Mouse (Mus musculus): ENCODE results near the gene Adamts16. TPM values are rescaled to one million over a fixed set of nuclear protein-coding genes. Genes with fewer than 3 reads are reported as not detected.

The Adamts16 gene
- polyA plus RNA-seq, 1 experiment from 2014 or later = 0.94 TPM

DNA sequence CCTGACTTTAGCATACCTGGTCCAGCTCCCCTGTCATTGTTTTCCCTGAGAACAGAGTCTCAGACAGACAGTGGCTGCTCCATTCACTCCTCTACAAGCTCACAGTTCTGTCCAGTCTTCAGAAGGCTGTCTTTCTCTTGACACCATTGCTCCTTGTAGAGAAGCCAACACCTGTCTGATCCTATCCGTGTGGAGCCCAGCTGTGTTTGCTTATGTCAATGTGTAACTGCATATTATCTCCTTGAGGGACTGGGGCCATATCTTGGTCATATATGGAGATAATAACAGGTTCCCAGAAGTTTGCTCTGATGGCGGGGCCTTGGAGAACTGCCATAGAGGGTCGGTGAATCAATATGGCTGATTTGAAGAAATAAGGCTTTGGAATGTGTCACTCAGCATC is 115.4 kb downstream of the Adamts16 start:
- Histone ChIP-seq H3K27ac (replicated peaks) (no peak overlapping the region), H3K9me3 (no peaks in the 10 kb centered on the region), H3K4me3 (no peak overlapping the region), H3K4me1 (no peaks in the 10 kb centered on the region), H3K27me3 (no peaks in the 10 kb centered on the region), H3K4me2 (replicated peaks) (no peak overlapping the region), H3K36me3 (no peaks in the 10 kb centered on the region), H3K9ac (replicated peaks) (no peak overlapping the region)
- ATAC-seq (ENCODE audit: low FRiP score, low read depth) = no peak
- WGBS = 94% methylated on average over 3 of the region's 3 CpGs

DNA sequence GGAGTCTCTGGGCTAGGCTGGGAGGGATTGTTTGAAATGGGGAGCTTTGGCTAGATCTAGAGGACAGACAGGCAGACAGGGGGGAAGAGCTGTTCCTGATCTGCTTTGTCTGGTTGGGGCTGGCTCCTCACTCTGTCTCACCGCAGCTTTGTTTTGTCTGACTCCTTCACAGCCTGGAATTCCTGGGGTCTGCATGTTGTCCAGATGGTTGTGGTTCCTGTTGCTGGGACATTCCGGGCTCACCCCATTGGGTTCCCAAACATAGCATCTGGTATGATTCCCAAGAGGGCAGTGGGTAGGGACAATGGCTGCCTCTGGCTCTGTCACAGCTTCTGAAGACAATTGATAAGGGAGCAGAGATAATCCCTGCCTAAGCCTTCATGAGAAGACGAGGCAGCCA is 117.0 kb downstream of the Adamts16 start:
- Histone ChIP-seq H3K9ac (replicated peaks) (no peak overlapping the region), H3K4me2 (replicated peaks) (no peak overlapping the region), H3K4me3 (no peak overlapping the region), H3K9me3 (no peaks in the 10 kb centered on the region), H3K27ac (replicated peaks) (no peak overlapping the region), H3K4me1 (no peaks in the 10 kb centered on the region), H3K36me3 (no peaks in the 10 kb centered on the region), H3K27me3 (no peaks in the 10 kb centered on the region)
- ATAC-seq (ENCODE audit: low FRiP score, low read depth) = no peak
- 47% methylated on average over 3 of the region's 3 CpGs for WGBS

- no peaks in the 10 kb centered on the region for H3K9me3 ChIP-seq
- H3K27ac ChIP-seq (replicated peaks) = no peak overlapping the region
- no peaks in the 10 kb centered on the region for H3K4me1 ChIP-seq
- no peak overlapping the region for H3K4me2 ChIP-seq (replicated peaks)
- no peak for ATAC-seq (ENCODE audit: low FRiP score, low read depth)
- WGBS = 76% methylated on average over 2 of the region's 2 CpGs
- H3K9ac ChIP-seq (replicated peaks) = no peak overlapping the region
- H3K36me3 ChIP-seq = no peaks in the 10 kb centered on the region
- H3K4me3 ChIP-seq = no peak overlapping the region
- no peaks in the 10 kb centered on the region for H3K27me3 ChIP-seq
These were observed 117.4 kb downstream of the Adamts16 start for GRCm38 (mm10) chr13:70724108-70724622.

GRCm38 (mm10) chr13:70719994-70720393 is 121.6 kb downstream of the Adamts16 start:
- no peak overlapping the region for H3K9ac ChIP-seq (replicated peaks)
- H3K9me3 ChIP-seq = no peaks in the 10 kb centered on the region
- H3K27me3 ChIP-seq = no peaks in the 10 kb centered on the region
- 87% methylated on average over 1 of the region's 1 CpGs for WGBS
- H3K4me1 ChIP-seq = no peaks in the 10 kb centered on the region
- no peak for ATAC-seq (ENCODE audit: low FRiP score, low read depth)
- no peak overlapping the region for H3K27ac ChIP-seq (replicated peaks)
- no peak overlapping the region for H3K4me2 ChIP-seq (replicated peaks)
- no peak overlapping the region for H3K4me3 ChIP-seq
- H3K36me3 ChIP-seq = no peaks in the 10 kb centered on the region

DNA sequence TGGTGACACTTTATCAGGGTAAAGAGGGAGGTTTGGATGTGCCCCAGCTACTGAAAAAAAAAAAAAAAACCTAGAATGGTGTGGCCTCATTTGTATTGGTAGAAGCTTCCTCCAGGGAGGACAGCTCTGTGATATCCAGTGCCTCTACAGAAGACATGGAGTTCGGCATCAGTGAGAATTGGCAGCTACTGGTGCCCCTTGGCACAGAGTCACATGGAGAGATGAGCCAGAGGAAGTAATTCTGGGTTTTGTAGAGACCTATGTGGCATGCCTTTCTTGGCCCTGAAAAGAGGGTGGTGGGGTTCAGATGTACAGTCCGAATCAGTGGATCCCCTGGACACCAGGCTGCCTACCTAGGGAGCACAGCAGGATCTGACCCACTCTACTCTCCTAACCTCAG is 122.8 kb downstream of the Adamts16 start:
- no peak overlapping the region for H3K4me2 ChIP-seq (replicated peaks)
- no peak for ATAC-seq (ENCODE audit: low FRiP score, low read depth)
- no peak overlapping the region for H3K9ac ChIP-seq (replicated peaks)
- H3K27ac ChIP-seq (replicated peaks) = no peak overlapping the region
- H3K4me1 ChIP-seq = peaks cover 4% of the 10 kb centered on the region; the same call in 1 of the 2 replicates
- H3K27me3 ChIP-seq = no peaks in the 10 kb centered on the region
- no peaks in the 10 kb centered on the region for H3K9me3 ChIP-seq
- H3K36me3 ChIP-seq = no peaks in the 10 kb centered on the region
- WGBS = 84% methylated on average over 2 of the region's 2 CpGs
- H3K4me3 ChIP-seq = no peak overlapping the region

DNA sequence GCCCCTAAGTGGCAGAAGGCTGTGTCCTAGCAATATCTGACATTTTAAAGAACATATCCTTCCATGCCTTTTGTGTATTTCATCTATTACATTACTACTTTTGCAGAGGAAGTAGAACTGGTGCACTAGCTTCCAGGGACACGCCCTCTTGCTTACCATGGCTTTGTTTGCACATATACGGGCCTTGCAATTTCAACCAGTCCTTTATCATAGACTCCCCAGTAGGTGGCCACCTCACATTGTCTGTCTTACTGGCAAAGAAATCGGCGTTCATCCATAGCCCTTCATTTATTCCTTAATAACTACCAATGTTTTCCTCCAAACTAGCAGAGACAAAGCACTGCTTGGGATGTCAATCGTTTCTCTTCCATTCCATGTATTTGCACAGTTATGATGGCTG is 125.6 kb downstream of the Adamts16 start:
- peaks cover 4% of the 10 kb centered on the region; the same call in 1 of the 2 replicates for H3K4me1 ChIP-seq
- 72% methylated on average over 5 of the region's 5 CpGs for WGBS
- H3K36me3 ChIP-seq = no peaks in the 10 kb centered on the region
- H3K4me3 ChIP-seq = no peak overlapping the region
- H3K4me2 ChIP-seq (replicated peaks) = no peak overlapping the region
- H3K27ac ChIP-seq (replicated peaks) = no peak overlapping the region
- no peaks in the 10 kb centered on the region for H3K27me3 ChIP-seq
- ATAC-seq (ENCODE audit: low FRiP score, low read depth) = no peak
- H3K9ac ChIP-seq (replicated peaks) = no peak overlapping the region
- no peaks in the 10 kb centered on the region for H3K9me3 ChIP-seq

GRCm38 (mm10) chr13:70714081-70714775 is 127.4 kb downstream of the Adamts16 start:
- H3K9me3 ChIP-seq = no peaks in the 10 kb centered on the region
- 71% methylated on average over 7 of the region's 7 CpGs for WGBS
- H3K27ac ChIP-seq (replicated peaks) = no peak overlapping the region
- no peaks in the 10 kb centered on the region for H3K36me3 ChIP-seq
- no peak overlapping the region for H3K4me2 ChIP-seq (replicated peaks)
- no peaks in the 10 kb centered on the region for H3K27me3 ChIP-seq
- no peak overlapping the region for H3K4me3 ChIP-seq
- no peak for ATAC-seq (ENCODE audit: low FRiP score, low read depth)
- no peak overlapping the region for H3K9ac ChIP-seq (replicated peaks)
- peaks cover 4% of the 10 kb centered on the region; the same call in 1 of the 2 replicates for H3K4me1 ChIP-seq

DNA sequence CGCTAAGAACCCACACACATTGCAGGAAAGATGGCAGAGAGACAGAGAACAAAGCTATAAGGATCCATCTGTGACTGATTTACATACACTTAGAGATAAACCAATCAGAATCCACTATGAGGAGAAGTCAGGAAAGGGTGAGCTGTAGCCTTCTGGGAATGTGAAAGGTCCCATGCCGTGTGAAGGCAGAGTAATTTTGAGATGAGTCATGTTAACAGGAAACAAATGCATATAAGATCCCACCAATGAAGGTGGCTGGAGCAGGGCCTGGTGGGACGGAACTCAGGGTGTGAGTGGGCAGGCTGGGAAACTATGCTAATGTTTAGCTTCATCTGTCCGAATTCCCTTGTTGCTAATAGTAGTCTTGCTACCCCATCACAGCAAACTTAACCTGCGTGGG is 128.3 kb downstream of the Adamts16 start:
- Histone ChIP-seq H3K4me2 (replicated peaks) (no peak overlapping the region), H3K9ac (replicated peaks) (no peak overlapping the region), H3K27me3 (no peaks in the 10 kb centered on the region), H3K9me3 (no peaks in the 10 kb centered on the region), H3K36me3 (no peaks in the 10 kb centered on the region), H3K27ac (replicated peaks) (no peak overlapping the region), H3K4me3 (no peak overlapping the region), H3K4me1 (peaks cover 4% of the 10 kb centered on the region; the same call in 1 of the 2 replicates)
- 83% methylated on average over 5 of the region's 5 CpGs for WGBS
- no peak for ATAC-seq (ENCODE audit: low FRiP score, low read depth)

GRCm38 (mm10) chr13:70707158-70707854 is 134.3 kb downstream of the Adamts16 start:
- H3K36me3 ChIP-seq = no peaks in the 10 kb centered on the region
- no peak overlapping the region for H3K4me2 ChIP-seq (replicated peaks)
- WGBS = 88% methylated on average over 5 of the region's 5 CpGs
- H3K9ac ChIP-seq (replicated peaks) = no peak overlapping the region
- H3K4me1 ChIP-seq = no peaks in the 10 kb centered on the region
- no peak overlapping the region for H3K4me3 ChIP-seq
- no peaks in the 10 kb centered on the region for H3K27me3 ChIP-seq
- no peaks in the 10 kb centered on the region for H3K9me3 ChIP-seq
- ATAC-seq (ENCODE audit: low FRiP score, low read depth) = no peak
- no peak overlapping the region for H3K27ac ChIP-seq (replicated peaks)

- no peak for ATAC-seq (ENCODE audit: low FRiP score, low read depth)
- Histone ChIP-seq H3K4me3 (no peak overlapping the region), H3K36me3 (no peaks in the 10 kb centered on the region), H3K9ac (replicated peaks) (no peak overlapping the region), H3K27ac (replicated peaks) (no peak overlapping the region), H3K27me3 (no peaks in the 10 kb centered on the region), H3K4me1 (no peaks in the 10 kb centered on the region), H3K4me2 (replicated peaks) (no peak overlapping the region), H3K9me3 (no peaks in the 10 kb centered on the region)
- WGBS = 80% methylated on average over 4 of the region's 4 CpGs
These were observed 138.7 kb downstream of the Adamts16 start for GRCm38 (mm10) chr13:70702904-70703303.

GRCm38 (mm10) chr13:70698812-70699387 is 142.7 kb downstream of the Adamts16 start:
- WGBS = 83% methylated on average over 4 of the region's 4 CpGs
- no peak overlapping the region for H3K4me3 ChIP-seq
- no peaks in the 10 kb centered on the region for H3K36me3 ChIP-seq
- ATAC-seq (ENCODE audit: low FRiP score, low read depth) = no peak
- H3K9ac ChIP-seq (replicated peaks) = no peak overlapping the region
- no peaks in the 10 kb centered on the region for H3K9me3 ChIP-seq
- H3K27me3 ChIP-seq = no peaks in the 10 kb centered on the region
- H3K4me1 ChIP-seq = no peaks in the 10 kb centered on the region
- H3K4me2 ChIP-seq (replicated peaks) = no peak overlapping the region
- H3K27ac ChIP-seq (replicated peaks) = no peak overlapping the region

DNA sequence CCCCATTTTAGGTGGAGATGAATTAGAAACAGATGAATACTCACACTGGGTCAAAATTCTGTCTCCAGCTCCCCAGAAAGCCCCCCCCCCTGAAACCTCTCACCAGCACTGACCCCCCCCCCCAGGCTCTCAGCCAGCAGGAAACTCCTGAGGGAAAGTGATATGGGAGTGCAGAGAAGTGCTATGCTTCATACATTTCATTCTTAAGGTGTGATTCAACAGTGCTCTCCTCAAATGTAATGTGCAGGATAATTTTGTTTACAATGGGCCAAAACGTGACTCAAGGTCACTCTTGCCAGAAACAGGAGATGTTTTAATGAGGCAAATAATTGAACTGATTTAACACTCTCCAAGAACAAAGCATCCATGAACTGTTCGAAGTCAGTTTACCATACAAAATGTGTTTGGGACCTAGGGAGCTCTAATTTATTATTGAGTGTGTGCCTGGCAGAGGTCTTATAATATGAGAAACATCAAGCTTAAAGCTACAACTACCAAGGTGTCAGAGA is 152.1 kb downstream of the Adamts16 start:
- H3K27me3 ChIP-seq = no peaks in the 10 kb centered on the region
- 0 out of 2 replicates have a peak, but pooled peaks cover 3% of the 10 kb centered on the region for H3K4me1 ChIP-seq
- no peak for ATAC-seq (ENCODE audit: low FRiP score, low read depth)
- H3K9ac ChIP-seq (replicated peaks) = no peak overlapping the region
- H3K4me3 ChIP-seq = no peak overlapping the region
- no peak overlapping the region for H3K27ac ChIP-seq (replicated peaks)
- WGBS = 57% methylated on average over 2 of the region's 2 CpGs
- H3K36me3 ChIP-seq = no peaks in the 10 kb centered on the region
- H3K9me3 ChIP-seq = no peaks in the 10 kb centered on the region
- no peak overlapping the region for H3K4me2 ChIP-seq (replicated peaks)

Measured in midbrain, embryonic 12.5 days (tissue).